Mouse (Mus musculus) retina, postnatal 7 days (tissue): ENCODE results near the gene Tanc2.
A peak's percentile ranks its signal among the peaks of the same experiment; 100 is the strongest.

Experiments
- DNase-seq: peaks from one replicate; pipeline ENCODE4 v3.0.0-alpha.2; 2012; ENCODE audit warnings: low read depth, low spot score

The Tanc2 gene

DNA sequence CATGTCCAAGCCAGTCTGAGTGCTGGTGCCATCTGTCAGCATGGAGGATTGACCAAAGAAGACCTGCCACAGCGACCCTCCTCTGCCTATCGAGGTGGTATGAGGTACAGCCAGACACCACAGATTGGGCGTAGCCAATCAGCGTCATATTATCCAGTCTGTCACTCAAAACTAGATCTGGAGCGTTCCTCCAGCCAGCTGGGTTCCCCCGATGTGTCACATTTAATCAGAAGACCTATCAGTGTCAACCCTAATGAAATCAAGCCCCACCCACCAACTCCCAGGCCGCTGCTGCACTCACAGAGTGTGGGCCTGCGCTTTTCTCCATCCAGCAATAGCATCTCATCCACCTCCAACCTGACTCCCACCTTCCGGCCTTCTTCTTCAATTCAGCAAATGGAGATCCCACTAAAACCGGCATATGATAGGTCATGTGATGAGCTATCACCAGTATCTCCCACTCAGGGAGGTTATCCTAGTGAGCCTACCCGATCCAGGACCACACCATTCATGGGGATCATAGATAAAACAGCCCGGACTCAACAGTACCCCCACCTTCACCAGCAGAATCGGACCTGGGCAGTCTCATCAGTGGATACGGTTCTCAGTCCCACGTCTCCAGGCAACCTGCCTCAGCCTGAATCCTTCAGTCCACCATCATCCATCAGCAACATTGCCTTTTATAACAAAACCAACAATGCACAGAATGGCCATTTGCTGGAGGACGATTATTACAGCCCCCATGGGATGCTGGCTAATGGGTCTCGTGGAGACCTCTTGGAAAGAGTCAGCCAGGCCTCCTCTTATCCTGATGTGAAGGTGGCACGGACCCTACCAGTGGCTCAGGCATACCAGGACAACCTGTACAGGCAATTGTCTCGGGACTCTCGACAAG is 333.2 kb downstream of the Tanc2 start:
- no peak for DNase-seq

DNA sequence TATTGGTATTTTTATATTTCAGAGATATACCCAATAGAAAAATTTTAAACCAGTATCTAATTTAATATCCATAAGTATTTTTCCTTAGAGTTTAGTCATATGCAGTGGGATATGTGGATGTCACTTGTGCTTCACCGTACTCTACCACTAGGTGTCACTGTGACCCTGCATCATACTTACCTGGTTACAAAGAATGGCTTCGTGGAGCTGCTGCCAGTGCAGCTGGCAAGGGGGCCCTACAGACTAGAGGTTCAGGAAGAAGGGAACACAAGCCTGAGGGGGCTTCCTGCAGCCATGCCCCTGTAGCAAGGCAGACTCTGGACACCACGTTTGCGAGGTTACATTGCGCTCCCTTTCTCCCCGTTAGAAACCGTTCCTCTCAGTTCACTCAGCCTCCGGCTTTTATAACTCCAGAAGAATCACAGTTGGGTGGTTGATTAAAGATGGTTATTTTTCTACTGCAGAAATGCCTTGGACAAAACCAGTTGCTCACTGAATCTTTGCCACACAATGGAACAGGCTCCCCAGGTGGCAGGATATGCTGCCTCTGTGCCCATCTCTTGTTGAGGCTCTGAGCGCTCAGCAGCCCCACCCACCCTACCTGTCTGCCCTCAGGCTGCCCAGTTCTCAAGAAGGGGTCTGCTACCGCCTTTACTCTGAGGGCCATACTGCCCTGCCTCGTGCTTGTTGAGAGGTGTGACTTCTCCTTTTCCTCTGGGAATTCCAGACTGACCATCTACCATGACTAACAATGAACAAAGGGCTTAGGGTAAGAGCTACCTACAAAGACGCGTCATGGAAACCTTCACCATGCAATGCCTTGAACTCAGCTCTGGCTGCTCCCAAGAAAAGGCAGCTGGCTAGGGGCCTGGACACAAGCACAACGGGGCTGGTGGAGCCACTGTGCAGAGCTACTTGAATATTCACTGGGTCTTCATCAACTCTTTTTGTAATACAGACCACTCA is 337.6 kb downstream of the Tanc2 start:
- peak; percentile 76 for DNase-seq

- DNase-seq = no peak
These were observed 338.4 kb downstream of the Tanc2 start for GRCm38 (mm10) chr11:105928171-105928570.

DNA sequence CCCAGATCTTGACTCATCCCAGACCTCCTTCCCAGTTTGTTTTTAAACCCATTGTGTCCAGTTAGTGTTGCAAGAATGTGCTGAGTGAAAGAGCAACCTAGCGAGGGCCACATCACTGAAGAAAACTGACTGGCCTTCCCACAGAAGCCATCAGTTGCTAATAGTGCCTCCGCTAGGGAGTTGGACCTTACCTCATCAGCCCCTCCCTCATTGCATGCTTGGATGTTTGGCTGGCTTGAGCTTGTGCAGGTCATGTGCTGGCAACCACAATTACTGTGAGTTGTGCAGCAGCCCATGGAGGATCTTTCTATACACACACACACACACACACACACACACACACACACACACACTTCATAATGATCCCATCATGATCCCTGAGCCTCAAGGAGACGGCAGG is 341.6 kb downstream of the Tanc2 start:
- DNase-seq = no peak

- no peak for DNase-seq
These were observed 344.0 kb downstream of the Tanc2 start for GRCm38 (mm10) chr11:105933746-105934145.

DNA sequence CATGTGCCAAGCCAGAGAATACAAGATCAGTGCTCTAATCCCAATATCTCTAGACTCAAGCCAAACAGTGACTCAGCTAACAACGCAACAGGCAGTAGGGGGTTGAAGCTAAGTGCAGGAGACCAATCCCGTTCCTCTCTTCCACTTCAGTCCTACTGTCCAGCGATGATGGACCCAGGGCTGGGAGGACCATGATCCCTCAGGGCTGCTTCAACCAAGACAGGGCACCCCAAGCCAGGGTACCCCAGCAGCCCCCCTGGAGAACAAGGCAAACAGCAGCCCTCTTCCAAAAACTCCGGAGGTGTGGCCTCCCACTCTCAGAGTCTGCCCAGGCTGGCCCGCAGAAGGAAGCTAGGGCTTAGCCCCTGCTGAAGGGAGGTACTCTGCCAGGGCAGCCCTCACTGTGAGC is 344.5 kb downstream of the Tanc2 start:
- no peak for DNase-seq

- peak; percentile 29 for DNase-seq
These were observed 345.0 kb downstream of the Tanc2 start for GRCm38 (mm10) chr11:105934816-105935215.

GRCm38 (mm10) chr11:105935496-105935895 is 345.7 kb downstream of the Tanc2 start:
- DNase-seq = no peak

DNA sequence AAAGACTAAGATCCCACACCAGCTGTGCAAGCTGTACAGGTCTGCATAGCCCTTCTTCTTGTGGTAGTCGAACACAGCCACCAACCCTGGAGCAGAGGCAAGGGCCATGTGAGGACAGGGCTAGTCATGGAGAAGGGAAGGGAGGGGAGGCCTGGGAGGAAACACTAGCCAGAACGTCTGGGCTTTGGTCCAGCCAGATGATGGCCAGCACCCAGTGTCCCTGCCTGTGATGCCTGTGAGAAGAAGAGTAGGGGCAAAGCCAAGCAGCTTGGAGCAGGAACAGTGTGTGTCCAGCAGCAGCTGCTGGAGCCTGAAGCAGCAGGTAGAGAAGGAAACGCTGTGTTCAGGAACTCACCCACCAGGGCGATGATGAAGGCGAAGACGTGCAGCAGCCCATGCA is 346.4 kb downstream of the Tanc2 start:
- no peak for DNase-seq

- no peak for DNase-seq
These were observed 347.2 kb downstream of the Tanc2 start for GRCm38 (mm10) chr11:105936974-105937373.

GRCm38 (mm10) chr11:105938771-105939170 is 349.0 kb downstream of the Tanc2 start:
- DNase-seq = no peak

GRCm38 (mm10) chr11:105941973-105942372 is 352.2 kb downstream of the Tanc2 start:
- DNase-seq = no peak

DNA sequence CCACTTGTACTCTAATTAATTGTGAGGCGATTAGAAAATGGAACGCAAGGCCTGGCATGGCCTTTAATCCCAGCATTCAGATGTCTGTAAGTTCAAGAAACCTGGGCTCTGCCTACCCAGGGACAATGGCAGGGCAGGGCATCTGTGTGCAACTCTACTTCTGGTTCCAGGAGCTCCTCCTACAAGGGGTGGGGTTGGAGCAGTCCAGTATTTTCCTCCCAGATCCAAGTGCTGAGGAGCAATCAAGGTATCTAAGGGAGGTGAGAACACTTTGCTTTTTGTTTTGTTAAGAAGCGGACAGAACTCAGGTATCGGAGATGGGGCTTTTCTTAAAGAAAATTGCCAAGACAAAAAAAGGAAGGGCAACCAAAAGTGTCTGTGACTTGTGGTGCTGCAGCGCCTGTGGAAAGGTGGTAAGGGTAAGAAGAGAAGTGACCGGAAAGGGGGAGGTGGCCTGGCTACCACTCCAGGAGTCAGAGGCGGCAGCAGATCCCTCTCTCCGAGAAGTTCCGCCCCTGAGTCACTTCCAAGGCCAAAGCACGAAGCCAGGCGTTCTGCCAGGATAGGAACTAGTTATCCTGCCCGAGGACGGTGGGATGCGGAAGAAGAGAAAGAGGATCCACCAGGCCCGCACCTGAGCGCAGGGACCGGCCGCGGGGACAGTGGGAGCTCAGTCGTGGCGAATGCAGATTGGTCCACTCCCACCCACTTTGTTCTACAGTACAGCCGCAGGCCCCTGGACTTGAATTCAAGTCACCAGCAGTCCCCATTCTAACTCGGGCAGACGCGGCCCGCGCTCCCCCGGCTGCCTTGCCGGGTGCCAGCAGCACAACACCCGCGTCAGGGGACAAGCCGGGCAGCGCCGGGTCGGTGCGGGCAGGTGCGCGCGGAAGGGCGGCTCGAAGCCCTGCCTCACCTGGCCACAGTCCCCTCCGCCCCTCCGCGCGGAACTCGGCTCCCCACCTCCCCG is 353.6 kb downstream of the Tanc2 start:
- DNase-seq = no peak

GRCm38 (mm10) chr11:105944126-105944621 is 354.4 kb downstream of the Tanc2 start:
- DNase-seq = no peak

- no peak for DNase-seq
These were observed 355.2 kb downstream of the Tanc2 start for GRCm38 (mm10) chr11:105944770-105945672.

DNA sequence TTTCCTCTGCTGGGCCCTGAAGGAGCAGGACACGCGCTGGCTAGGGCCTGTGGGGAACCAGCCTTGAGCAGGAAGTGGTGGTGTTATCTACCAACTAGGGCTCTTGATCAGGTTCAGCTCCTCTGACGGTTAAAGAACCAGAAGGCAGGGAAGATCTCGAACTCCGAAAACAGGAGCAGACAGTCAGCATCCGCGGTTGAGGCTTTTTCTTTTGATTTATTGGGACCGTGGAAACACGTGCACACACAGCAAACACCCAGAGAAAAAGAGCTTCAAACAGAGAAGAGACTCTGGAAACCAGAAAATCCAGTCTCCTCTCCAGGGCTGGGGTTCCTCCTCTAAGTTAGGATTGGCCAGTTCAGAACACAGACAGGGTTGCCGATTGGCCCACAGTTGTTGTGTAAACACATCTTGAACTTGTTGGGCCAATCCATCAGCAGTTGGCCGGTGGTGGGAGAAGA is 356.9 kb downstream of the Tanc2 start:
- DNase-seq = no peak

- no peak for DNase-seq
These were observed 358.5 kb downstream of the Tanc2 start for GRCm38 (mm10) chr11:105948255-105948654.

GRCm38 (mm10) chr11:105950519-105950918 is 360.7 kb downstream of the Tanc2 start:
- no peak for DNase-seq

GRCm38 (mm10) chr11:105951601-105952044 is 361.8 kb downstream of the Tanc2 start:
- no peak for DNase-seq

DNA sequence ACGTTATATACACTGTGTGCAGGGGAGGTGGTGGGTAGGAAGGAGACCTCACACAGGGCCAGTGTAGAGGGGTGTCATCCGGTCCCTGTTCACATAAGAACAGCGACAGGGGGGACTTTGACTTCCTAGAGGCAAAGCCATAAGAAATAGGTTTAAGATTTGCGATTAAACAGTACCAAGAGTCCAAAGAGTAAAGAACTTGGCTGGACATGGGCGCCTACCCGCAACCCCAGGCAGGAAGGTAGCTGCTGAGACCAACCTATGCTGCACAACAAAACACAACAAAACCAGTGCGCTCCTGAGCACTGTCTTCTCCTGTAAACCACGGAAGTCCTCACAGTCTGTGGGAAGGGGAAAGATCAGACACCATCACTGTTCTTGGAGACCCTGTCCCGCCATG is 362.3 kb downstream of the Tanc2 start:
- DNase-seq = no peak
